ENCODE assay signal across 8 mouse cellular contexts in the genomic region with DNA sequence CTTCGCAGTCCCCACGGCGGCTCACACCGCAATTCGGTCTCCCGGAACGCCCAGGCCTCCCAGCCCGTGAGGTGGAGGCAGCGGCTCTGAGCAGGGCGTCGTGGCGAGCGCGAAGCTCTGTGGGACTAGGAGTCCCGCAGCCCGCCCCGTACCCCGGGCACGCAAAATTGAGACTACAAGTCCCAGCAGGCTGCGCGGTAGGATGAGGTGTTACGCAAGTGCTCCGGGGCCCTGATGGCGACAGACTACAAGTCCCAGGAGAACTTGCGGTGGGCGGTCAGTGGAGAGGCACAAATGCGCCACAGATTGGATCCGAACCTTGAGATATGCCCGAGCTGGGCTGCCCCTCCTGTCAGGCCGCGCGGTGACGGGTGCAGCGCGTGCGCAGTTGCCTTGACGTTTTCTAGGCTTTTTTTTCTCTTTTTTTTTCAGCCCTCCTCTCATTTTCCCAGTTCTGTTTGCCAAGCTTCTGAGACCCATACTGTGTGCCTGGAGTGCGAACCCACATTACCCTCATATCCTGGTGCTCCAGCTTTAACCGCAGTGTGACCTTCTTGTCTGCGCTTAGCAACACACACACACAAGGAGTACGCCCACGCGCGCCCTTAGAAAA. TPM values are rescaled to one million over a fixed set of nuclear protein-coding genes. Genes with fewer than 3 reads are reported as not detected.
A peak's percentile ranks its signal among the peaks of the same experiment; 100 is the strongest.
DNase-seq lines count a peak whose midpoint lies in the region; ATAC-seq and TF ChIP-seq lines count a peak whose summit lies in the region.

No protein-coding gene starts in this region.

- peak; percentile 93 for ATAC-seq in frontal cortex, adult (ENCODE audit: low TSS enrichment)
- peak; percentile 97 for ATAC-seq in lung, postnatal 0 days

- H3K9me3 ChIP-seq in hindbrain, embryonic 10.5 days = no peaks in the 10 kb centered on the region
- no peaks in the 10 kb centered on the region for H3K9me3 ChIP-seq in lung, postnatal 0 days (ENCODE audit: low read length)

- H3K36me3 ChIP-seq in hindbrain, embryonic 10.5 days = peaks cover 19% of the 10 kb centered on the region
- H3K36me3 ChIP-seq in lung, postnatal 0 days (ENCODE audit: insufficient read depth, low read length) = no peaks in the 10 kb centered on the region

- 2% methylated on average over 44 of the region's 44 CpGs for WGBS in hindbrain, embryonic 10.5 days
- WGBS in lung, postnatal 0 days = under 1% methylated on average over 37 of the region's 44 CpGs

- H3K4me1 ChIP-seq in hindbrain, embryonic 10.5 days (replicated peaks) = peaks cover 24% of the 10 kb centered on the region
- peaks cover 6% of the 10 kb centered on the region; the same call in 1 of the 2 replicates for H3K4me1 ChIP-seq in lung, postnatal 0 days (ENCODE audit: insufficient read depth, low read depth, low read length)

- peak; percentile 99 for DNase-seq in Muller cell, postnatal 12 days (ENCODE audit: inconsistent ontology term)
- DNase-seq in cerebellum, adult 9-10 months = peak; percentile 100
- peak; percentile 98 for DNase-seq in hindbrain, embryonic 10.5 days (ENCODE audit: low spot score)
- peak; percentile 100 for DNase-seq in layer of hippocampus, adult 9-11 months
- peak; percentile 100 for DNase-seq in lung, postnatal 0 days (ENCODE audit: low spot score)
- DNase-seq in ovary, postnatal 14 days (ENCODE audit: low spot score) = peak; percentile 95
- DNase-seq in thymus, postnatal 14 days = peak; percentile 98

- peak overlapping the region; percentile 95 for H3K27ac ChIP-seq in hindbrain, embryonic 10.5 days
- peak overlapping the region; percentile 98 for H3K27ac ChIP-seq in lung, postnatal 0 days (ENCODE audit: low read length)

- no peak for TF ChIP-seq EP300 in lung, postnatal 0 days (IDR thresholded peaks at IDR 0.05)

- H3K4me2 ChIP-seq in lung, postnatal 0 days (replicated peaks; ENCODE audit: low read depth, low read length) = peak overlapping the region; percentile 90

- no peaks in the 10 kb centered on the region for H3K27me3 ChIP-seq in hindbrain, embryonic 10.5 days (ENCODE audit: insufficient read depth, poor library complexity, severe bottlenecking)
- H3K27me3 ChIP-seq in lung, postnatal 0 days (replicated peaks; ENCODE audit: insufficient read depth, low read length) = no peaks in the 10 kb centered on the region

- H3K4me3 ChIP-seq in hindbrain, embryonic 10.5 days = peak overlapping the region; percentile 94
- H3K4me3 ChIP-seq in lung, postnatal 0 days (ENCODE audit: low read depth, low read length) = peak overlapping the region; percentile 96

- TF ChIP-seq CTCF in lung, postnatal 0 days (IDR thresholded peaks at IDR 0.05) = no peak

- peak overlapping the region; percentile 94 for H3K9ac ChIP-seq in lung, postnatal 0 days (replicated peaks; ENCODE audit: low read depth)

RNA-seq across cellular contexts. Expression of gene Stk25, which starts 22.8 kb away (rescaled TPM):
- 177 and 215 TPM in 2 replicates for polyA plus RNA-seq in hindbrain, embryonic 10.5 days (2016; fragmentation: Nextera tagmentation; extraction: Ambion mirVana)
- 140 and 148 TPM in 2 replicates for polyA plus RNA-seq in lung, postnatal 0 days (2015; fragmentation: Nextera tagmentation; extraction: Ambion mirVana)

RNA-seq across cellular contexts. Expression of gene Bok, which starts 49.8 kb away (rescaled TPM):
- 38.7 and 41.6 TPM in 2 replicates for polyA plus RNA-seq in hindbrain, embryonic 10.5 days (2016; fragmentation: Nextera tagmentation; extraction: Ambion mirVana)
- polyA plus RNA-seq in lung, postnatal 0 days (2015; fragmentation: Nextera tagmentation; extraction: Ambion mirVana) = 30.9 and 31.2 TPM in 2 replicates

Comparison
In these comparisons a context has a peak if more than half of its experiments do, and no peak if none do; other contexts are left out.
1. Peak in every context shown above with its lines: DNase-seq, ATAC-seq, H3K4me3 ChIP-seq and H3K27ac ChIP-seq.